Mouse (Mus musculus): ENCODE results near the gene Acads. TPM values are rescaled to one million over a fixed set of nuclear protein-coding genes. Genes with fewer than 3 reads are reported as not detected.
A peak's percentile ranks its signal among the peaks of the same experiment; 100 is the strongest.

The Acads gene
- polyA plus RNA-seq, 1 experiment: 30.6 TPM

- H3K4me1 ChIP-seq (ENCODE audit: control insufficient read depth, insufficient read depth, insufficient read length): peaks cover 4% of the 10 kb centered on the region; the same call in 1 of the 2 replicates
- no peak overlapping the region for H3K4me3 ChIP-seq (ENCODE audit: extremely low read depth, insufficient read depth, insufficient read length)
- WGBS: 82% methylated on average over 28 of the region's 28 CpGs
- H3K27me3 ChIP-seq (ENCODE audit: control insufficient read depth, insufficient read depth, low read length): no peaks in the 10 kb centered on the region
- H3K27ac ChIP-seq (ENCODE audit: insufficient read depth, low read length): no peak overlapping the region
- no peak for DNase-seq (ENCODE audit: low read depth in 1 of 2, low spot score in 2 of 2)
- H3K36me3 ChIP-seq (ENCODE audit: control insufficient read depth, insufficient read depth, low read length): peaks cover 19% of the 10 kb centered on the region
- TF ChIP-seq CTCF (IDR thresholded peaks at IDR 0.05; ENCODE audit: extremely low read depth, insufficient read depth, insufficient read length, insufficient replicate concordance) (no peak), POLR2A (IDR thresholded peaks at IDR 0.05; ENCODE audit: low read depth, low read length) (no peak)
Measured at GRCm38 (mm10) chr5:115126578-115127312, 7.6 kb upstream of the Acads start.

- Histone ChIP-seq H3K36me3 (ENCODE audit: control insufficient read depth, insufficient read depth, low read length) (peaks cover 19% of the 10 kb centered on the region), H3K4me1 (ENCODE audit: control insufficient read depth, insufficient read depth, insufficient read length) (peaks cover 4% of the 10 kb centered on the region; the same call in 1 of the 2 replicates), H3K27ac (ENCODE audit: insufficient read depth, low read length) (no peak overlapping the region), H3K27me3 (ENCODE audit: control insufficient read depth, insufficient read depth, low read length) (no peaks in the 10 kb centered on the region), H3K4me3 (ENCODE audit: extremely low read depth, insufficient read depth, insufficient read length) (no peak overlapping the region)
- WGBS: 36% methylated on average over 24 of the region's 24 CpGs
- DNase-seq (ENCODE audit: low read depth in 1 of 2, low spot score in 2 of 2): peak in 1 of 2 experiments; percentile 82
- peak; percentile 99 for TF ChIP-seq CTCF (IDR thresholded peaks at IDR 0.05; ENCODE audit: extremely low read depth, insufficient read depth, insufficient read length, insufficient replicate concordance)
- no peak for TF ChIP-seq POLR2A (IDR thresholded peaks at IDR 0.05; ENCODE audit: low read depth, low read length)
Measured at GRCm38 (mm10) chr5:115125211-115125871, 6.2 kb upstream of the Acads start.

GRCm38 (mm10) chr5:115124690-115125089 lies 5.5 kb upstream of the Acads start:
- DNase-seq (ENCODE audit: low read depth in 1 of 2, low spot score in 2 of 2): no peak
- Histone ChIP-seq H3K4me1 (ENCODE audit: control insufficient read depth, insufficient read depth, insufficient read length) (peaks cover 4% of the 10 kb centered on the region; the same call in 1 of the 2 replicates), H3K27me3 (ENCODE audit: control insufficient read depth, insufficient read depth, low read length) (no peaks in the 10 kb centered on the region), H3K27ac (ENCODE audit: insufficient read depth, low read length) (no peak overlapping the region), H3K36me3 (ENCODE audit: control insufficient read depth, insufficient read depth, low read length) (peaks cover 17% of the 10 kb centered on the region), H3K4me3 (ENCODE audit: extremely low read depth, insufficient read depth, insufficient read length) (no peak overlapping the region)
- TF ChIP-seq POLR2A (IDR thresholded peaks at IDR 0.05; ENCODE audit: low read depth, low read length) (no peak), CTCF (IDR thresholded peaks at IDR 0.05; ENCODE audit: extremely low read depth, insufficient read depth, insufficient read length, insufficient replicate concordance) (no peak)
- 95% methylated on average over 6 of the region's 6 CpGs for WGBS

- WGBS: 90% methylated on average over 5 of the region's 5 CpGs
Measured at GRCm38 (mm10) chr5:115120978-115121377, 1.8 kb upstream of the Acads start.

GRCm38 (mm10) chr5:115117467-115117866 lies 1.7 kb downstream of the Acads start:
- no peak for DNase-seq (ENCODE audit: low read depth in 1 of 2, low spot score in 2 of 2)
- H3K27me3 ChIP-seq (ENCODE audit: control insufficient read depth, insufficient read depth, low read length): no peaks in the 10 kb centered on the region
- no peak overlapping the region for H3K4me3 ChIP-seq (ENCODE audit: extremely low read depth, insufficient read depth, insufficient read length)
- no peaks in the 10 kb centered on the region; the same call in none of the 2 replicates for H3K4me1 ChIP-seq (ENCODE audit: control insufficient read depth, insufficient read depth, insufficient read length)
- 97% methylated on average over 13 of the region's 13 CpGs for WGBS
- H3K27ac ChIP-seq (ENCODE audit: insufficient read depth, low read length): no peak overlapping the region
- TF ChIP-seq POLR2A (IDR thresholded peaks at IDR 0.05; ENCODE audit: low read depth, low read length) (no peak), CTCF (IDR thresholded peaks at IDR 0.05; ENCODE audit: extremely low read depth, insufficient read depth, insufficient read length, insufficient replicate concordance) (no peak)
- peaks cover under 1% of the 10 kb centered on the region; the same call in 1 of the 2 replicates for H3K36me3 ChIP-seq (ENCODE audit: control insufficient read depth, insufficient read depth, low read length)

More at GRCm38 (mm10) chr5:115120978-115121377, 1.8 kb upstream of the Acads start:
- no peaks in the 10 kb centered on the region; the same call in none of the 2 replicates for H3K4me1 ChIP-seq (ENCODE audit: control insufficient read depth, insufficient read depth, insufficient read length)
- TF ChIP-seq CTCF (IDR thresholded peaks at IDR 0.05; ENCODE audit: extremely low read depth, insufficient read depth, insufficient read length, insufficient replicate concordance) (no peak), POLR2A (IDR thresholded peaks at IDR 0.05; ENCODE audit: low read depth, low read length) (no peak)
- H3K4me3 ChIP-seq (ENCODE audit: extremely low read depth, insufficient read depth, insufficient read length): no peak overlapping the region
- H3K27me3 ChIP-seq (ENCODE audit: control insufficient read depth, insufficient read depth, low read length): no peaks in the 10 kb centered on the region
- H3K27ac ChIP-seq (ENCODE audit: insufficient read depth, low read length): no peak overlapping the region
- H3K36me3 ChIP-seq (ENCODE audit: control insufficient read depth, insufficient read depth, low read length): peaks cover 2% of the 10 kb centered on the region; the same call in 1 of the 2 replicates
- no peak for DNase-seq (ENCODE audit: low read depth in 1 of 2, low spot score in 2 of 2)

- Histone ChIP-seq H3K4me1 (ENCODE audit: control insufficient read depth, insufficient read depth, insufficient read length) (no peaks in the 10 kb centered on the region; the same call in none of the 2 replicates), H3K27me3 (ENCODE audit: control insufficient read depth, insufficient read depth, low read length) (no peaks in the 10 kb centered on the region), H3K27ac (ENCODE audit: insufficient read depth, low read length) (no peak overlapping the region), H3K4me3 (ENCODE audit: extremely low read depth, insufficient read depth, insufficient read length) (no peak overlapping the region), H3K36me3 (ENCODE audit: control insufficient read depth, insufficient read depth, low read length) (peaks cover 5% of the 10 kb centered on the region; the same call in 1 of the 2 replicates)
- TF ChIP-seq POLR2A (IDR thresholded peaks at IDR 0.05; ENCODE audit: low read depth, low read length) (no peak), CTCF (IDR thresholded peaks at IDR 0.05; ENCODE audit: extremely low read depth, insufficient read depth, insufficient read length, insufficient replicate concordance) (no peak)
- no peak for DNase-seq (ENCODE audit: low read depth in 1 of 2, low spot score in 2 of 2)
- WGBS: 85% methylated on average over 3 of the region's 3 CpGs
Measured at GRCm38 (mm10) chr5:115116426-115116825, 2.7 kb downstream of the Acads start.
